Mouse (Mus musculus): ENCODE data around the gene Usp37. TPM values are rescaled to one million over a fixed set of nuclear protein-coding genes. Genes with fewer than 3 reads are reported as not detected.
A peak's percentile ranks its signal among the peaks of the same experiment; 100 is the strongest.

Usp37 gene
- 52.1 and 52.8 TPM in 2 replicates for polyA plus RNA-seq (2011; ENCODE audit: insufficient read depth, insufficient read length, low read depth, missing spikeins)

- no peak within 1 kb of the TSS for H3K27ac ChIP-seq (ENCODE audit: insufficient read depth, low read length)
- no peaks in the 10 kb centered on the region for H3K36me3 ChIP-seq (ENCODE audit: control insufficient read depth, insufficient read depth, low read length, poor library complexity, severe bottlenecking)
- H3K27me3 ChIP-seq (ENCODE audit: control insufficient read depth, insufficient read depth, low read length, poor library complexity, severe bottlenecking), result no peaks in the 10 kb centered on the region
- H3K9ac ChIP-seq (ENCODE audit: low read depth, poor library complexity, severe bottlenecking), result no peak within 1 kb of the TSS
- H3K4me3 ChIP-seq (ENCODE audit: low read depth, low read length), result no peak within 1 kb of the TSS
- TF ChIP-seq POLR2A (IDR thresholded peaks at IDR 0.05; ENCODE audit: insufficient read depth, low read length), result no peak
- no peak for TF ChIP-seq EP300 (IDR thresholded peaks at IDR 0.05; ENCODE audit: insufficient read depth, low read depth, low read length)
- no peak for TF ChIP-seq CTCF (IDR thresholded peaks at IDR 0.05; ENCODE audit: low read depth, low read length)
- no peaks in the 10 kb centered on the region for H3K4me1 ChIP-seq (ENCODE audit: control insufficient read depth, insufficient read depth, low read length)
- H3K9me3 ChIP-seq (replicated peaks; ENCODE audit: control insufficient read depth, insufficient read depth, low read length, poor library complexity, severe bottlenecking), result no peaks in the 10 kb centered on the region
Measured at GRCm38 (mm10) chr1:74544184-74544583, at the start of gene Usp37. TSS of gene Usp37 (minus strand) at chr1:74544284.

GRCm38 (mm10) chr1:74587773-74588445 is 43.8 kb upstream of the Usp37 start, which contains the start of the genes Zfp142 and Bcs1l:
TSS of gene Zfp142 (minus strand) at chr1:74588246.
TSS of gene Bcs1l (plus strand) at chr1:74588289.
- Histone ChIP-seq H3K27me3 (ENCODE audit: control insufficient read depth, insufficient read depth, low read length, poor library complexity, severe bottlenecking) (no peaks in the 10 kb centered on the region), H3K36me3 (ENCODE audit: control insufficient read depth, insufficient read depth, low read length, poor library complexity, severe bottlenecking) (peaks cover 2% of the 10 kb centered on the region), H3K9ac (ENCODE audit: low read depth, poor library complexity, severe bottlenecking) (peak within 1 kb of the TSS; percentile 74), H3K9me3 (replicated peaks; ENCODE audit: control insufficient read depth, insufficient read depth, low read length, poor library complexity, severe bottlenecking) (no peaks in the 10 kb centered on the region), H3K27ac (ENCODE audit: insufficient read depth, low read length) (no peak within 1 kb of the TSS), H3K4me3 (ENCODE audit: low read depth, low read length) (peak within 1 kb of the TSS; percentile 97), H3K4me1 (ENCODE audit: control insufficient read depth, insufficient read depth, low read length) (no peaks in the 10 kb centered on the region)
- no peak for TF ChIP-seq POLR2A (IDR thresholded peaks at IDR 0.05; ENCODE audit: insufficient read depth, low read length)
- no peak for TF ChIP-seq EP300 (IDR thresholded peaks at IDR 0.05; ENCODE audit: insufficient read depth, low read depth, low read length)
- TF ChIP-seq CTCF (IDR thresholded peaks at IDR 0.05; ENCODE audit: low read depth, low read length), result no peak

- no peaks in the 10 kb centered on the region for H3K4me1 ChIP-seq (ENCODE audit: control insufficient read depth, insufficient read depth, low read length)
- peak overlapping the region; percentile 97 for H3K4me3 ChIP-seq (ENCODE audit: low read depth, low read length)
- no peak for TF ChIP-seq EP300 (IDR thresholded peaks at IDR 0.05; ENCODE audit: insufficient read depth, low read depth, low read length)
- TF ChIP-seq POLR2A (IDR thresholded peaks at IDR 0.05; ENCODE audit: insufficient read depth, low read length), result no peak
- no peak for TF ChIP-seq CTCF (IDR thresholded peaks at IDR 0.05; ENCODE audit: low read depth, low read length)
- H3K36me3 ChIP-seq (ENCODE audit: control insufficient read depth, insufficient read depth, low read length, poor library complexity, severe bottlenecking), result peaks cover 2% of the 10 kb centered on the region
- H3K9ac ChIP-seq (ENCODE audit: low read depth, poor library complexity, severe bottlenecking), result peak overlapping the region; percentile 74
- H3K9me3 ChIP-seq (replicated peaks; ENCODE audit: control insufficient read depth, insufficient read depth, low read length, poor library complexity, severe bottlenecking), result no peaks in the 10 kb centered on the region
- no peaks in the 10 kb centered on the region for H3K27me3 ChIP-seq (ENCODE audit: control insufficient read depth, insufficient read depth, low read length, poor library complexity, severe bottlenecking)
- H3K27ac ChIP-seq (ENCODE audit: insufficient read depth, low read length), result no peak overlapping the region
Measured at GRCm38 (mm10) chr1:74587233-74587772, 43.2 kb upstream of the Usp37 start.

GRCm38 (mm10) chr1:74584616-74585398 is 40.7 kb upstream of the Usp37 start:
- Histone ChIP-seq H3K9me3 (replicated peaks; ENCODE audit: control insufficient read depth, insufficient read depth, low read length, poor library complexity, severe bottlenecking) (no peaks in the 10 kb centered on the region), H3K27ac (ENCODE audit: insufficient read depth, low read length) (no peak overlapping the region), H3K4me3 (ENCODE audit: low read depth, low read length) (no peak overlapping the region), H3K4me1 (ENCODE audit: control insufficient read depth, insufficient read depth, low read length) (no peaks in the 10 kb centered on the region), H3K9ac (ENCODE audit: low read depth, poor library complexity, severe bottlenecking) (no peak overlapping the region), H3K36me3 (ENCODE audit: control insufficient read depth, insufficient read depth, low read length, poor library complexity, severe bottlenecking) (peaks cover 4% of the 10 kb centered on the region), H3K27me3 (ENCODE audit: control insufficient read depth, insufficient read depth, low read length, poor library complexity, severe bottlenecking) (no peaks in the 10 kb centered on the region)
- TF ChIP-seq POLR2A (IDR thresholded peaks at IDR 0.05; ENCODE audit: insufficient read depth, low read length), result no peak
- TF ChIP-seq CTCF (IDR thresholded peaks at IDR 0.05; ENCODE audit: low read depth, low read length), result no peak
- TF ChIP-seq EP300 (IDR thresholded peaks at IDR 0.05; ENCODE audit: insufficient read depth, low read depth, low read length), result no peak

- no peak overlapping the region for H3K4me3 ChIP-seq (ENCODE audit: low read depth, low read length)
- H3K9ac ChIP-seq (ENCODE audit: low read depth, poor library complexity, severe bottlenecking), result no peak overlapping the region
- no peaks in the 10 kb centered on the region for H3K27me3 ChIP-seq (ENCODE audit: control insufficient read depth, insufficient read depth, low read length, poor library complexity, severe bottlenecking)
- no peak for TF ChIP-seq CTCF (IDR thresholded peaks at IDR 0.05; ENCODE audit: low read depth, low read length)
- no peak for TF ChIP-seq EP300 (IDR thresholded peaks at IDR 0.05; ENCODE audit: insufficient read depth, low read depth, low read length)
- TF ChIP-seq POLR2A (IDR thresholded peaks at IDR 0.05; ENCODE audit: insufficient read depth, low read length), result no peak
- no peaks in the 10 kb centered on the region for H3K9me3 ChIP-seq (replicated peaks; ENCODE audit: control insufficient read depth, insufficient read depth, low read length, poor library complexity, severe bottlenecking)
- H3K27ac ChIP-seq (ENCODE audit: insufficient read depth, low read length), result no peak overlapping the region
- H3K36me3 ChIP-seq (ENCODE audit: control insufficient read depth, insufficient read depth, low read length, poor library complexity, severe bottlenecking), result peaks cover 13% of the 10 kb centered on the region
- no peaks in the 10 kb centered on the region for H3K4me1 ChIP-seq (ENCODE audit: control insufficient read depth, insufficient read depth, low read length)
Measured at GRCm38 (mm10) chr1:74582621-74583020, 38.5 kb upstream of the Usp37 start.

All from ES-Bruce4 (cell line).